Mouse (Mus musculus): ENCODE measurements around the gene Ndufs3.
"Not testable (repeated sequence)": the region's sequence is repeated elsewhere in the genome, so short reads cannot be mapped to it uniquely, and the experiment has no call there.

Ndufs3 gene

DNA sequence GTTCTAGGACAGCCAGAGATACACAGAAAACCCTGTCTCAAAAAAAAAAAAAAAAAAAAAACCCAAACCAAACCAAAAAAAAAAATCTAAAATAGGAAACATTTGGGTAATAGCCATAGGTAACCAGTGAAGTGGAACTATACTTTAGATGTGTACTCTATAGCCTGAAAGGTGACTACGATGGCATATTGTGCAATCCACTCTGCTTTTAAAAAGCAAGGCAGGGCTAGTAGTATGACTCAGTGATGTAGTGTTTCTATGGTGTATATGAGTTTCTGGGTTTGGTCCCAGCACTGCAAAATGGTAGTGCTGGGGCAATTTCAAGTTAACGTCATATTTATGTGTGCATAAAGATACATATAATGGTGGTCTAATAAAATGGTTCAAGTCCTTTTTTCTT is 2.1 kb upstream of the Ndufs3 start:
- in situ Hi-C loops (cut with MboI) = no loop called here

DNA sequence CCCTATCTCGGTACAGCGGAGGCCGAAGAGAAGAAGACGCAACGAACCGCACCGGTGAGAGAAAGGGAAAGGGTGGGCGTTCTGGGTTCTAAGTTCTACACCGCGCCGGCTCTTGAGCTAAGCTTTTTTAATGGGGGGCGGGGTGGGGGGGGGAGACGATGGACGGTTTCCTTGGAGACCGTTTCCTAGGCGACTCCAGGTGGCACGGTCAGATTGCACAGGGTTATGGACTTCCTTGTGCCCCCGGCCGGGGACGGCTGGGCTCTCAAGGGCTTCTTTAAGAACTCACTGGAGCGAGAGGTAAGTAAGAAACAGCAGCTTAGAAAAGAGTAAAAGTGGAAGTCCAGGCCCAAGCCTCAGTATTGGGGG is 213 bp upstream of the Ndufs3 start:
- in situ Hi-C loops (cut with MboI) = no loop called here

DNA sequence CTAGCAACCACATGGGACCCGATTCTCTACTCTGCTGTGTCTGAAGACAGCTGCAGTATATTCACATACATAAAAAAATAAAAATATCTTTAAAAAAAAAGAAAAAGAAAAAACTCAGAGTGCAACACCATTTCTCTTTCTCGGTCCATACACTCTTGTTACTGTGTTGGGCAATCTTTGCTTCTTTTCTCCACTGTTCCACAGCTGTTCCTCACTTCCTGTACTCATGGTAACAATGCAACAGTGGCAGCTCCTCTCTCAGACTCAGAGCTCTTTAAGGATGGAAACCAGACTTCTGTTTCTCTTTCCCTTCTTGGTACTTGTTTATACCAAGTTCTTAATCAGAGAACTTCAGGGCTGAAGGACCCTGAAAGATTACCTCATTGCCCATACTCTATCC is 1.2 kb downstream of the Ndufs3 start:
- in situ Hi-C loops (cut with MboI) = no loop called here

DNA sequence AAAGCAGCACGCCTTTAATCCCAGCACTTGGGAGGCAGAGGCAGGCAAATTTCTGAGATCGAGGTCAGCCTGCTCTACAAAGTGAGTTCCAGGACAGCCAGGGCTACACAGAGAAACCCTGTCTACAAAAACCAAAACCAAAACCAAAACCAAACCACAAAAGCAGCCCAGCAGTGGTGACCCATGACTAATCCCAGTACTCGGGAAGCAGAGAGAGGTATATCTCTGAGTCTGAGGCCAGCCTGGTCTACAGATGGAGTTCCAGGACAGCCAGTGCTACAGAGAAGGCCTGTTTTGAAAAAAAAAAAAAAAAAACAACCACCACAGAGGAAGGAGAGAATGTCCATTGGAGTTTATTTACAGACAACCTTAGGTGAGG is 10.3 kb downstream of the Ndufs3 start:
- in situ Hi-C loops (cut with MboI) = not testable (repeated sequence)

DNA sequence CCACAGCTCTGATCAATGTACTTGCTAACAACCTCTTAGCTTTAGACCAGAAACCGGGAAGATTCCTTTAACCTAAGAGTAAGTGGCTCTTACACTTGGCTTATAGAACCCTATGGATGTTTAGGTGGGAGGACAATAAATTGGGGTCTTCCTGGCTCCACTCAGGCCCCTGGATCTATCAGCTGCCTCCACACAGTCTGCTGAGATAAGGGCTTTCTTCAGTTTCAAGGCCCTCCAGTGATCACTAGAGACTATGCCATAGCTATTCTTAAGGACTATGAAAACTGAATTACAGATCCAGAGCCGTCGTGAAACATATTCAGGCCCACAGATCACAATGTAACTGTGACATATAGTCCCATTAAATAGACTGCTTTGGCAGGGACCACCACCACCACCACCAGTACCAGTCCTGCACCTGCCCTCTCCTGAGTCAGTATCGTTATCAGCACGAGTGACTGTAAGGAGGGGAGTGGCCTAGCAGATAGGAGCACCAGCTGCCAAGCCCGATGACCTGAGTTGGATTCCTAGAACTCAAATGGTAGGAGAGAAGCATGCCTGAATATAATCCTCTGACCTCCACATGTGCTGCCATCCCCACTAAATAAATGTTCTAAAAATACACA is 10.8 kb downstream of the Ndufs3 start:
- in situ Hi-C loops (cut with MboI) = no loop called here

DNA sequence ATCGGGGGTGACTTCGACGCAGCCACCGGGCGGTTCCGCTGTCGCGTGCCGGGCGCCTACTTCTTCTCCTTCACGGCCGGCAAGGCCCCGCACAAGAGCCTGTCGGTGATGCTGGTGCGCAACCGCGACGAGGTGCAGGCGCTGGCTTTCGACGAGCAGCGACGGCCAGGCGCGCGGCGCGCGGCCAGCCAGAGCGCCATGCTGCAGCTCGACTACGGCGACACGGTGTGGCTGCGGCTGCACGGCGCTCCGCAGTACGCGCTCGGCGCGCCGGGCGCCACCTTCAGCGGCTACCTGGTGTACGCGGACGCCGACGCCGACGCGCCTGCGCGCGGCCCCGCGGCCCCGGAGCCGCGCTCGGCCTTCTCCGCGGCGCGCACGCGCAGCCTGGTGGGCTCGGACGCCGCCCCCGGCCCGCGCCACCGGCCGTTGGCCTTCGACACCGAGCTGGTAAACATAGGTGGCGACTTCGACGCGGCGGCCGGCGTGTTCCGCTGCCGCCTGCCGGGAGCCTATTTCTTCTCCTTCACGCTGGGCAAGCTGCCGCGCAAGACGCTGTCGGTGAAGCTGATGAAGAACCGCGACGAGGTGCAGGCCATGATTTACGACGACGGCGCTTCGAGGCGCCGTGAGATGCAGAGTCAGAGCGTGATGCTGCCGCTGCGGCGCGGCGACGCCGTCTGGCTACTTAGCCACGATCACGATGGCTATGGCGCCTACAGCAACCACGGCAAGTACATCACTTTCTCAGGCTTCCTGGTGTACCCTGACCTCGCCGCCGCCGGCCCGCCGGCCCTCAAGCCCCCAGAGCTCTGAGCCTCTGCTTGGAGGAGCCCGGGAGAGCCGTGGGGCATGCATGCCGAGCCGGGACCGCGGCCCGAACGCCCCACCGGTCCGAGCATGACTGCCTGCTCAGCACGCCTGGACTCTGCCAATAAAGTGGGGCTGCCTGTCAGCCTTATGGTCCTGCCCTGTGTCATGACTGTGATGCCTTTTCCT is 14.8 kb downstream of the Ndufs3 start:
- in situ Hi-C loops (cut with MboI) = no loop called here

DNA sequence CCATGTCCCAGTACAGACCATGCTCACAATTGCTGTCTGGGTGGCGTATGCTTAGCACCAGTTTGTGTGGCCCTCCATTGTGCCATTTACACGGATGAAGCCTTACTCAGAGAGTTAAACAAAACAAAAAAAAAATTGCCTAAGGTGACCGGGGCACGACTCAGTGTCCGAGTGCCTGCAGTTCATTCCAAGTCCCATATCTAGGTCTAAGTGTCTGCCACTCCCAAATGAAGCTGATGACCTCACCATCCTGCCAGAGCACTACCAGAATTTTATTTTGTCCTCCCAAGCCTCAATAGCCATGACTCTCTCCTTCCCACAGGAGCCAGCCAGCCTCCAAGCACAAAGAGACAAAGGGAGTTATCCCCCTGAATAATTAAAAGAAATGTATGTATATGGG is 17.0 kb downstream of the Ndufs3 start:
- in situ Hi-C loops (cut with MboI) = no loop called here

DNA sequence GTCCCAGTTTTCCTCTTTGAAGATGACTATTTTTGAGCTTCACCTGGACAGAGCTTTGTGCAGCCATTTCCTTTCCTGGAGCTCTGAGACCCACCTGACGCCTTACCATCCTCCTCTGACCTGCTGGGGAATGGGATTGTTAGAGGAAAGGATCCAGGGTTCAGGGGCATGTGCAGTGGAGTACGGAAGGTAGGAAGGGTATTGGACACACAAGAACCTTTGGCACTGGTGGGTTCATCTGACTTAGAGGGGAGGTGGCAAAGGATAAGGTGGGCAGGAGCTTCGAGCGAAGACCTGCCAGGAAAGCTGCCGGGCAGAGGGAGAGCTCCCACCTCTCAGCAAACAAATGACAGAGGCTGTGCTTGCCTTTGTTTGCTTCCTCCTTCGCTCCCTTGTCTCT is 18.2 kb downstream of the Ndufs3 start:
- in situ Hi-C loops (cut with MboI) = no loop called here

DNA sequence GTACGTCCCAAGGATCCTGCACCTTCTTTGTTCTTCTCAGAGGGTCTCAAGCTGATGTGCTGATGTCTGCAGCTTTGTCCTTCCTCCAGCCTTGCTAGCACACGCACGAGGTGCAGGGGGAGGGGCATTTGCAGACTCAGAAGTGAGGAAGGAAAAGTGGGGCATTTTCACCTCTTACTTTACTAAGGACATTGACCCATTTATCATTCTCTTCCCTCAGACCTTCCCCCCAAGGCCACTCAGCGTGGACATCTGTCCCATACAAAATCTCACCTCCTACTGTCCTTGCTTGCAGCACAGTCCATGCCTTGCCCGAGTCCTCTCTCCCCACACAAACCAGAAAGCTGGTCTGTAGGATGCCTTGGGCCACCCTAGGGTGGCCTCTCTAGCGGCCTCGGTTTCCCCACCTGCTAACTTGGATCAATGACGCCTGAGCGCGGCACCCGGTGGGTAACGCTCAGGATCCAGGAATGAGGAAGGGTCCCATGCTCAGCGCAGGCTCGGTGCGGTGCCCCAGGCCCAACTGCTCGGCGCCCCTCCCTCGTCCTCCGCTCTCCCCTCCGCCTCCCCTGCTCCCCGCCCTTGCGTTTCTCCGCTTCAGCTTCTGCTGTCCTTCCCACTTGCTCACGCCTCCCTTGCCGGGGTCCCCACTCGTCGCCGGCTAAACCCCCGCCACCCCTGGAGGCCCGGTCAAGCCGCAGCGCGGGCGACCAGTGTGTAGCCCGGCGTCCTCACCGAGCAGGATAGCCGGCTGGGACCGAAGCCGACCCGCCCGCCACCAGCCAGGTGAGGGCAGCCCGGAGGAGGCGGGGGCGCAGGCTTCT is 19.2 kb downstream of the Ndufs3 start, which contains the start of gene C1qtnf4:
Gene C1qtnf4 (plus strand): TSS at position 643 of the 824 bp plus-strand sequence.
- in situ Hi-C loops (cut with MboI) = no loop called here

DNA sequence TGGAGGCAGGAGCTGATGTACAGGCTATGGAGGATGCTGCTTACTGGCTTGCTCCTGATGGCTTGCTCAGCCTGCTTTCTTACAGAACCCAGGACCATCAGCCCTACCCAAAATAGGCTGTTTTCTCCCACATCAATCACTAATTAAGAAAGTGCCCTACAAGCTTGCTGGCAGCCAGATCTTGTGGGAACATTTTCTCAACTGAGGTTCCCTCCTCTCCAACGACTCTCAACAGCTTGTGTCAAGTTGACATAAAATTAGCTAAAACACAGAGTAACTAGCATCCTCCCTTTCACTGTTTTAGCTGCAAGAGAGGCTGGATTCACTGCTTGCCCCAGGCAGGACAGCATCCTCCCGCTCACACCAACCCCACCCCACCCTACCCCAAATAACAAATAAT is 22.8 kb downstream of the Ndufs3 start:
- in situ Hi-C loops (cut with MboI) = no loop called here

DNA sequence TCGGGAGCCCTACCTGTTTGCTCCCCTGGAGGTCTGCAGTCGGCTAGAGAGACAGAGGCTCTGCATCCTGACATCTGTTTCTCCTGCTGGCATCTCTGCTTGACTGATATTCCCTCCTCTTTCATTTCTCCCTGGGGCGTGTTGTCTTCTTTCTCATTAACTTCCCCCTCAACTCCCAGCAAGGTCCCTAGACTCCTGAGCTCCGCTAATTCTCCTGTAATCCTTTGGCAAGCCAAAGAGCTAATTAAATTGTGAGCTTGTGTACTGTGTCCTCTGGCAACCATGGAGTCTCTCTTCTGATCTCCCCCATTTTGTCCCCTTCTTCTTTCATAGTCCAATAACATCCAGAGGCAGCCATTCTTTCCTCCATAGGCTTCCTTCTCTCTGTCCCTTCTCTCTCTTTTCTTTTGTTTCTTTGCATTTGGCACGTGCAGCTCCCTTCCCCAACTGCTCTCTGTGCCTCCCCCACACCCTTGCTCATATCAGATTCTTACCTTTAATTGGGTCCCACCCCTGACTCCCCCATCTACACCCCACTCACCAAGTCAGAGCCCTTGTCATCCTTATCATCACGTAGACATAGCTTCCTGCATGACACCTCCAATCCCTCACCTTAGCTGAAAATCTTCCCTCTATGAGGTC is 24.4 kb downstream of the Ndufs3 start:
- in situ Hi-C loops (cut with MboI) = no loop called here

DNA sequence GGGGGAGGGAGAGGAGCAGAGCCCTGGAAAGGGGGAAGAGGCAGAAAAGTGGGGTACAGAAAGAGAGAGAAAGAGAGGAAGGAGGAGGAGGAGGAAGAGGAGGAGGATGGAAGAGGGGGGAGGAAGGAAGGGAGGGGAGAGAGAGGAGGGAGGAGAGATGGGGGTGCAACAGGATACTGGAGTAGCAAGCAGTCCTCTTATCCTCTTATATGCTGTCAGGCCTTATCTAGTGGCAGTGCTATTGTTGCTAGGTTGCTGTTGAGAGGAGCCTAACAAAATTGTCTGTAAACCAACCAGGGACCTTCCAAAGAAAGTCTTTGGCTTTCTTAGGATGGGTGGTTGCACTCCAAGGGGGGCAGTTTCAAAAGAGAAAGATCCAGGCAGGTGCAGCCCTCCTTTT is 25.2 kb downstream of the Ndufs3 start:
- in situ Hi-C loops (cut with MboI) = no loop called here

DNA sequence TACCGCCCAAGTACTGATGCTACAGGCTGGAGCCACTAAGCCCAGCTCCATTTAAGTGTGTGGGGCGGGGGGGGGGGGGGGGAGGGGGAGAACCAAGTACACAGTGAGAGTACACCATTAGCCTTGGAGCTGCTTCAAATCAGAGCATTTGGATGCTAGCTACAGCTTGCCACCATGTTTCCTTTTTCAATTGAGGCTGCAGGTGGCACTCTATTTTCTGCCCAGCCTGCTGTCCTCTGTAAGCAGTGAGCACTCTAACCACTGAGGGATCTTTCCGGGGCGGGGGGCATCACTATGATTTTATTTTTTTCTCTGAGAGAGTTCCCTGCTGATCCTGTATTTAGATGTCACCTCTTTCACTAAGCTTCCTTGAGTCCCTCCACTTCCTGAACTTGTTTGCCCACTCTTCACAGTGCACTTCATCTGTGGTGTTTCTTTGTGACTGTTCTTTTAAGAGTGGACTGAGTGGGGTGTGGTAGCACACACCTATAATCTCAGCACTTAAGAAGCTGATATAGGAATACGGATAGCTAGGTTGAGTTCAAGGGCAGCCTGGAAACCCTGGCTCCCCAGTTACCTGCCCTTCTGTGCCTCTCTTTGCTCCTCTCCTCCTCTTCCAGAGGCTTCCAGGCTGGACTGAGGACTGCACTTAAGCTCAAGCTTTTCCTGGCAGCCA is 26.9 kb downstream of the Ndufs3 start:
- in situ Hi-C loops (cut with MboI) = no loop called here

DNA sequence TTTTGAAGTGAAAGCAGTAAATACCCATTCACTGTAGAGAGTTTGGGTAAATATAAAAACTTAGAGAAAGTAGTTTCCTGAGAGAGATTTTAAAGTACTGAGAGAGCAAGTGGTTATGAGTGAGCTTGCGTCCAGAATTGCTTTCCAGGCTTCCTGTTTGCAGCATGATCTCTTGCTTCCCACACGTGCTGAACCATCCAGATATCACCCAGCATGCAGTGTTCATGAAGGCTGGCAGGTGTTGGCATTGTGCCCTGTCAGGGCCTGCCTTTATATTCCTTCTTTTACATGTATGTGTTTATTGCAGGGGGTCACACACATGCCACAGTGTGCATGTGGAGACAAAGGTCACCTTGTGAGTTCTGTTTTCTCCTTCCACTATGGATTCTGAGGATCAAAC is 29.4 kb downstream of the Ndufs3 start:
- in situ Hi-C loops (cut with MboI) = no loop called here

DNA sequence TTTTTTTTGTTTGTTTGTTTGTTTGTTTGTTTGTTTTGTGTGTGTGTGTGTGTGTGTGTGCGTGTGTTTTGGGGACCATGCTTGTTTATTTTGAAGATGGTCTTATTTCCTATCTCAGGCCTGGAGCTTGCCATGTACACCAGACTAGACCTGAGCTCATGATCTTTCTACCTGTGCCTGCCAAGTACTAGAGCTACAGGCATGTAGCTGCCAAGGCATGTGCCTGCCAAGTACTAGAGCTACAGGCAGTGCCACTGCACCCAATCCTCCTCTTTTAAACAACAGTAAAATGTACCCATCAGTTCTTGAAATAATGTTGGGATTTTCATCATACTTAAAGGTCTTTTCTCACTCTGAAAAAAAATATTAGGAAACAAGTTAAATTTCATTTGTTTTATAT is 30.6 kb downstream of the Ndufs3 start:
- in situ Hi-C loops (cut with MboI) = no loop called here

DNA sequence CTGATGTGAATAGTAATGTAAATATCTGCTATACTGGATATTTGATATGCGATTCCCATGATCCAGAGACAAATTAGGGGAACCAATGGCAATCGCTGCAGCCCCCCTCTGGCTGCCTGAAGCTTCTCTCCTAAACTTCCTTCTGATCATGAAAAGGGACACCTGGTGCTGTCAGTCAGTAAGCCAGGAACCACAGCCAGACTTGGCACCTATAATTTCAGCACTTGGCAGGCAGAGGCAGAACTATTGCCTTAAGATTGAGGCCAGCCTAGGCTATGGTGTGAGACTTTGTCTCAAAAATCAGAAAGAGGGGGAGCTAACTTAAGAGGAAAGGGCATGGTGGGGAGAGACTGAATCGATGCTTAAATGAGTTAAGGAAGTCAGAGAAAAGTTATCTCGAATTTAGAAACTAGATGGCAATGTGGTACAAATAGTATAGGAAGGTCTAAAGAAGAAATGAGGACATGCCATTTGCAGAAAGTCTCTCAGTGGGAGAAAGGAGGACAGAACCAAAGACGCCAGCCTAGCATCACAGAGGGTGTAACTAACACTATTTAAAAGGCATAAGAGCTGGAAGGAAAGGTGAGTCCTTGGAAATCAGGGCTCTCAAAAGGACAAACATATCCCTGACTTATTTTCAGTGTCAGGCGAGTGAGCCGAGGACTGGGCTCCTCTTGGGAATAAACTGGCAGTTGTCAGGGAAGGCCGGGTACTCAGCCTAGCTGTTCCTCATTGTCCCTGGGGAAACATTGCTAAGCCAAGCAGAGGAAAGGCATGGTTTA is 33.3 kb downstream of the Ndufs3 start:
- in situ Hi-C loops (cut with MboI) = no loop called here

DNA sequence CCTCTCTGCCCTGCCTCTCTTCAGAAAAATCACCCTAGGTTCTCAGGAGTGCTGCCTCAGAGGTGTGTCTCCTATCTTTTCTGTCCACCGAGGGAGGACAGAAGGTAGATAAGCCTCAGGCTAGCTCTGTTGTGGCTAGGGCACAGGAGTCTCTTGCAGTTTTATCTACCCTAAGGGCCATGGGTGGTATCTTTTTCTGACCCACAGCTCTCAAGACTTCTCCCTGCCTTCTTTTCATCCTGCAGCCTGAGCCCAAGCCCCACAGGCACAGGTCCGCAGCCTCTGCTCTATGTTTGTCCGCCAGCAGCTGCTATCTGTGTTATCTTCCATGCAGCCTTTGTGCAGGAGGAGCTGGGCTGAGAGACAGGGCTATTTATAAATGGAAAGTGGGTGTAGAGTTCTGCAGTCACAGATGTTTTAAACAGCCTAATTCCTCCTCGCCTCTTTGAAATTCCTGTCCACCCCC is 34.5 kb downstream of the Ndufs3 start:
- in situ Hi-C loops (cut with MboI) = no loop called here

DNA sequence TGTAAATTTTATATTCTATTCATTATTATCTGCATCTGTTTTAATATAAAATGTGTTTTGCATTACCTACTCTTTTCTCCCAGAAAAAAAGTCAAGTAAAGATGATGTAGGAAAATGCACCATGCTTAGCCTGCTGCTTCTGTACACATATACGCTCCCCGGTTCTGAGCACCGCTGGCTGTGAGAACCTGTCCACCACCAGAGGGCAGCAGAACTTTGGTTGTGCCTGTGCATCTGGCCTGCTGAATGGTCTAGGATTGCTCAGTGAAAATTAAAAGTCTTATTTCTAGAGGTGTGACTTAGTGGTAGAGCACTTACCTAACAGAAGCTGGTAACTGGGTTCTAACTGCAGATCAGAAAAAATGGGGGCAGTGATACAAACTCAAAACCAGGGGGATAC is 38.1 kb downstream of the Ndufs3 start:
- in situ Hi-C loops (cut with MboI) = no loop called here

DNA sequence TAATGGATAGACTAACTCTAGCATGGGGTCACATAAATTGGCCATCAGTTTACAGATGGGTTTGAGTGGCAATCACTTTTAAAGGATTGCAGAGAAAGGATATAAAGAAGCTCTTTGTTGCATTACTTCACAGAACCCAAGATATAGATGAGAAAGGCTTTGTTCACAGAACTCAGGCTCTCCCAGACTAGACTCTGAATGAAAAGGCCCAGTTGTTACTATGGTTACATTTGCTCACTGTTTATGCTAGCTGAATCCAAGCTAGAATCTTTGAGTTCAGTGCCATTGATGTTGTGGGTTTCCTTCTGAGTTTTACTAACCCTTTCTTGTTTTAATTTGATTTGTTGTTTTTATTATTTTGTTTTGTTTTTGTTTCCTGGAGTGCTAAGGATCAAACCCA is 40.4 kb downstream of the Ndufs3 start:
- in situ Hi-C loops (cut with MboI) = no loop called here

DNA sequence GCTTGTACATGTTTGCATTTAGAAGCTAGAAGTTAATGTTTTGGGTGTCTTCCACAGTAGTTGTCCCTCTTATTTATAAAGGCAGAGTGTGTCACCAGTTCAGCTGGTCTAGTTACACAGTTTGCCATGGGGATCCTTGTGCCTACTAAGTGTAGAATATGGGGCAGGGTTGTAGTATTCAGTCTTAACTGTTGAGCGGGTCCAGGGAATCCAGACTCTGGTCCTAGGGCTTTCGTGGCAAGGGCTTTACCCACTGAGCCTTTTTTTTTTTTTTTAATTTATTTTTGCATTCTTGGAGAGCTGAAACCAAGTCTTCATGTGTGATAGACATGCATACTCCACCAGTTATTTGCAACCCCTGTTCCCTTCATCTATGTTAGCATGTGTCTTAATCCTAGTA is 43.1 kb downstream of the Ndufs3 start:
- in situ Hi-C loops (cut with MboI) = no loop called here

DNA sequence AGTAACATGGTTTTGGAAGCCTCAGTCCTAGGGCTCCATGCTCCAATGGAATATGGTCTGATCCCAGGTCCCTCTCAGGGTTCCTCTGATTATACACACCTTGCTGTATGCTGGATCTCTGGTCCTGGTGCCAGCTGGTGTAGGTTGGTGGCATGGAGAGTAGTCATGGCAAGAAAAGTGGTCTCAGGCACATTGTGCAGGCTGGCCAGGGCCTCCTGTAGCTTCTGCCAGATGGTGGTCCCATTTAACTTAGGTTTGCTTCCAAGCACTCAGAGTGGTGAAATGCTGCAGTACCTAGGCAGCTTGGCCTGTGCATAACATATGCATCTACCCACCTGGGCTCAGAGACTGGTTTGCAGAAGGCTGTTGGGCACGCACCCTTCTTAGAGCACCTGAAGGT is 54.2 kb downstream of the Ndufs3 start:
- in situ Hi-C loops (cut with MboI) = no loop called here

Measured in mature B cell (primary cell).